Mouse (Mus musculus) kidney, adult 18-20 months (tissue): ENCODE results near the gene Esyt1.
"Not testable (repeated sequence)": the region's sequence is repeated elsewhere in the genome, so short reads cannot be mapped to it uniquely, and the experiment has no call there.

ENCODE experiments used
- DNase-seq: peaks from one replicate; pipeline ENCODE4 v3.0.0; 2021

The Esyt1 gene

DNA sequence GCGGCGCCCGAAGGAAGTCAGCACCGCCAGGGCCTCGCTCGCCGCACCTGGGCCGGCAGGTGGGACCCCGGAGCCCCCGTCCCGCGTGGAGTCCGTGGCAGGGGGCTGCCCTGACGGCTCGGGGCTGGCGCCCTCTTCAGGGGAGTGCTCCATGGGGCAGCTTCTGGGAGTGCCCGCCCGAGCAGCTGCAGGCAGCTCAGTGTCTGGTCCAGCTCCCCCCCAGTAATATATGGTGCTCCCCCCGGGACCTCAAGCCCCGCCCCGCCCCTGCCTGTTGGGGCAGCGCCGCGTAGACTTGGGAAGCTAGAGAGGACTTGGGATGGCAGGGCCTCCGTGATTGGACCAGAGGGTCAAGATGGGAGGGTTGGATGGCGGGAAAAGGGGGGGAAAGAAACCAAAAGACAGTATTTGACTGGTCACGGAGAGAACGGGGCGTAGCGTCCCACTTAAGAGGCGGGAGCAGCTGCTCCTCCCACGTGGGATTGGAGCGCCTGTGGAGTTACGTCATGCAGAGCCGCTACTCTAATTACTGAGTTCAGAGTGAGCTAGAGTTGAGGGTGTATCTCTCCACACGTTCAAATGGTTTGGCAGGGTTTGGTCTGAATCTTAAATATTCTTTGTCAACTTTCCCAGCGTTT lies at the start of gene Esyt1:
Gene Esyt1, minus strand, starts transcription at position 201 of the 638 bp plus-strand sequence.
- peak; percentile 90 for DNase-seq

DNA sequence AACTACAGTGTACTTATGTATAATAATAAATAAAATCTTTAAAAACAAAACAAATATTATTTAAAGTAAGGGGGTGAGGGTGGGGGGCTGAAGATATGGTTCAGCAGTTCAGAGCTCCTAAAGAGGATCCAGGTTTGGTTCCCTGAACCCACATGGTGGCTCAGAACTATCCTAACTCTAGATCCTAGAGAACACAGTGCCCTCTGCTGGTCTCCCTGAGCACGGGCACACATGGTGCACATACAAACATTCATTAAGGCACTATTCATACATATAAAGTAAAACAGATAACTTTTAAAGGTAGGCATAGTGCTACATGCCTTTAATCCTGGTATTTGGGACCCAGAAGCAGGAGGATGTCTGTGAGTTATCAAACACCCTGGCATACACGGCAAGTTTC lies 49.4 kb upstream of the Esyt1 start:
- DNase-seq, result no peak

DNA sequence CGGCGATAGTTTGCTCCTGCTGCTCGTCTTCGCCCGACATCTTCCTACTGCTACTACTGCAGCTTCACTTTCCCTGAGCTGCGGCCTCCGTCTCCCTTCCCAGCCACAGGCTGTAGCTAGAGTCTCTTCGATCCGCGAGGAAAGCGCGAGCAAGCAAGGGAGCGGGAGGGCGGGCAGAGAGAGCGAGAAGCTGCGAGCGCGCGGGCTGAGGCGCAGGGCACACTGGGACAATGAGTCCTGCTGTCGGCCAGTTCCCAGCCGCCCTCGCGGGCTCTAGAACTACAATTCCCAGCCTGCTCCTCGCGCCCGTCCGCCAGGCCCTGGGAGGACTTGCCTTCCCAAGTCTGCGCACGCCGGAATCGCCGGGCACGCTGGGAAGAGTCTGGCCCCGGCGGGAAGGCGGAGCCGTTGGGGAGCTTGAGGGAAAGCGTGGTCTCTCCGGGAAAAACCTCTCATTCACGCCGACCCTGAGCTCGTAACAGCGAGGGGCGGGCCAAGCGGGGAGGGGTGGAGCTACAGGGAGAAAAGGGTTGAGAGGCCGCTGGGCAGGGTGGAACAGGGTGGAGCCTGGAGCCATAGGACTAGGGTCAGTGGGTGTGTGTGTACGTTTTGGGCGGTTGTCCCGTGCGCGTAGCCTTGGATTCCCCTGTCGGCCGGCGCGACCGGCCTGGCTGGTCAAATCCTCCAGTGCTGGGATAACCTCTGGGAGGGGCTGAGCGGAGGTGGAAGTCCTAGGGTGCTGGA lies 40.3 kb upstream of the Esyt1 start, which contains the start of gene Pa2g4:
Gene Pa2g4, minus strand, starts transcription at position 200 of the 744 bp plus-strand sequence.
- peak; percentile 97 for DNase-seq

DNA sequence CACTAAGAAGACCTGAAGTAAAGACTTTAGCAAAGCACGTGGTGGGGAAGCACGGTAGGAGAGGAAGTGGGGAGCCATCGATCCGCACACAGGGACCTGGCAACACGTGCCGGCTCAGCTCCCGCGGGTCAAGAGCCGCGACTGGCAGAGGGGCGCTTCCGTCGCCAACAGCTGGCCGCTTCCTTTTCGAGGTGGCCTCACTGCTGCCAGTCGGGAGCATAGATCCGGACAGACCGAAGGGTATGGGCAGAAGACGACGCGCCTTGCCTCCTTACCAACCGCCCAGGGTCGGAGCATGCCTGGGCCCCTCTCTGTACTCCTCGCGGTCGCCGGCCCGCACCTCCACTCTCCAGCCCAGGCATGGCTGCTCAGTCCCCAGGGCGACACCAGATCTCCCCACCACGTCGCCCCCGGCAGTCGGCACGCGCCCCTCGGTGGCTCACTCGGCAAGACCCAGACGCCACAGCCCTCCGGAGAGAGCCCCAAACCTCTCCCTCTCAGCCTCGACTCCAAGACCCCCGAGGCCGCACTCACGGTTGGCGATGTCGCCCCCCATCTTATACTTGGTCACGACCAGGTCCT lies 39.6 kb upstream of the Esyt1 start:
- no peak for DNase-seq

DNA sequence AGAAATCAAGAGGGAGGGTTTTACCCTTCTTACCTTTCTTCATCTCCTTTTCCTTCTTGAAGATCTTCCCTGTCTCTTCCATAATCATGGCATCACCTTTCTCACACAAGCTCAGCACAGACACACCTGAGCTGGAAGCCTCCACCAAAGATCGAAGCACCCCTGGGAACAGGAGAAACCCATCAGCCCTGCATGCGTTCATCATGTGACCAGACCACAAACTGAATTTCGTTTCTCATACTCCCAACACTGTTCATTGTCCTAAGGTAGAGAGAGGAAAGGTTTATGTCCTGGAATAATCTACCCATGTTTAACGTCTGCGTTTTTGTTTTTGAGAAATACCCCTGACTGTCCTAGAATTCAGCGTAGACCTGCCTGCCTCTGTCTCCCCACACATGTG lies 37.9 kb upstream of the Esyt1 start:
- DNase-seq, result no peak

DNA sequence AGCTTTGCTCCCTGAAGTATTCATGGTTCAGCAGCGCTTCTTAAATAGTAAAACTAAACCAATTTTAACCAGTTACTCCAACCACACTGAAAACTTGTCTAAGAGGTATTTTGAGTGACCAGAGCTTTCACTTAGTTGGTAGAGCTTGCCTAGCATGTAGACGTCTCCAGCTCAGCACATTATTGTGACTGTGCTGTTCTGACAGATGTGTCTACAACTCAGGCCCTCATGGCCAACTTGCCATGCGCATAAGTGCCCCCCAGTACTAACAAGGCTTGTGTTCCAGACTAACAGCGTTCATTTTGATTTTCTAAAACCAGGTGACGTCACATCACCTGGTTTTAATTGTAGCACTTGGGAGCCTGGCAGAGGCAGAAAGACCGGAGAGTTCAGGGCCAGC lies 31.3 kb upstream of the Esyt1 start:
- no peak for DNase-seq

DNA sequence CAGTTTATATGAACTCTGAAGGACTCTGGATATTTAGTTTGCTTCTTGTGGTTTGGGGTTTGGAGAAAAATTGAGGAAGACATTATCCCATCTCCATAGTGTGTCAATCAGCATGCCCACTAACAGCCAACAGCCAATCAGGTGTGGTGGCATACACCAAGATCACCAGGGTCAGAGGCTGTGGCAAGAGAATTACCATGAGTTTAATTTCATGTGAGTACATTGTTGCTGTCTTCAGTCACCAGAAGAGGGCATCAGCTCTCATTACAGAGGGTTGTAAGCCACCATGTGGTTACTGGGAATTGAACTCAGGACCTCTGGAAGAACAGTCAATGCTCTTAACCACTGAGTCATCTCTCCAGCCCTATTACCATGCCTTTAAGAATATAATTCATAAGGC lies 30.6 kb upstream of the Esyt1 start:
- DNase-seq, result no peak

DNA sequence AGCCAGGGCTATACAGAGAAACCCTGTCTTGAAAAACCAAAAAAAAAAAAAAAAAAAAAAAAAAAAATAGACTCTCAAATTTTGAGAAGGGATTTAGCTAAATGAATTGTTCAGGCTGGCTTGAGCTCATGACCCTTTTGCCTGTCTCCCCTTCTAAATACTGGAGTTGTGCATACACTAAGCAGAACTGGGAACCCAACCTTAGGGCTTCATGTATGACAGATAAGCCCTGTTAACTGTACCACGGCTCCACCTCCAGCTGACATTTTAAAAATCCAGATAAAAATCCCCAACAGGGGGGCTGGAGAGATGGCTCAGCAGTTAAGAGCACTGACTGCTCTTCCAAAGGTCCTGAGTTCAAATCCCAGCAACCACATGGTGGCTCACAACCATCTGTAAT lies 29.9 kb upstream of the Esyt1 start:
- DNase-seq, result not testable (repeated sequence)

DNA sequence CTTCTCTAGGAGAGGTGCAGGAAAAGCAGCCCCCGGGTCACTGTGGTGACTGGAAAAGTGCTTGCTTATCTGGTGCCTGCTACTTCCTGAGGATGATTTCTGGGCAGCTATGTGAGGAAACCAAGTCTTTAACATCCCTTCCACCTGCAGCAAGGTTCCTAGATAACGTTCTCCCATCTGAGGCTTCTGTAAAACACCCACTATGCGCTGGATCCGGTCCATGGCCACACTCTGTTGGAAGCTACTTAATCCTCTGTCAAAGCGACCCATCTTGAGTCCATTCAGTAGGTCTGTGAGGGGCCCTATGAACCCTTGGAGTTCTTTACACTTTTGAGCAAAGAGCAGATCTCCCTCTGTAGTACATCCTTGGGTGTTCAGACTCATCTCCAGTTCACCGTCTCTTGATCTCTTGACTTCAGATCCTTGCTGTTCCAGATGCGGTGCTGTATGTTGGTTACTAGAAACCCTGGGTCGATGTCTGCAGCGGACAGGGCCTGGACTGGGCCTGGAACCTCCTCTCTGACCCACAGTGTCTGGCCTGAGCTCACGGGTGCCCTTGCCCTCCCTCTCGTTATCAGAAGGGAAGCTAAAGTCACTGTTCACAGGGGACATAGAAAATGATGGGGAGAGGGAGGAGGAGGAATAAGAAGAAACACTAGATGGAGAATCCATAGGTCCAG lies 24.6 kb upstream of the Esyt1 start:
- not testable (repeated sequence) for DNase-seq

DNA sequence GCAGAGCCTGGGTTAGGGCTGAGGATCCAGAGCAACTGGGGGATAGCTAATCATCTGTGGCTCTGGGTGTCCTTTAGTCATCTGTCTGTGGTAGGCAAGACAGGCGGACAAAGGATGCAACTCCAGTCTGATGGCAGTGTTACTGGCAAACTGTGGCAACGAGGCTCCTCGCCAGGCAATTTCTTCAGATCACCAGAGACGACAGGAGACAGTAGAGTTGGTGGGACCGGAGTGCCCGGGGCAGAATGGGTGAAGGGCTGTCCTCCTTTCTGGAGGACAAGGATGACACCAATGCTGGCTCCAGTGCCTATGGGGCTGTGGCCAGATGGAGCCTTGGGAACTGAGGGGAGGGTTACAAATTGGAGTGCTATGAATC lies 24.0 kb upstream of the Esyt1 start:
- not testable (repeated sequence) for DNase-seq

DNA sequence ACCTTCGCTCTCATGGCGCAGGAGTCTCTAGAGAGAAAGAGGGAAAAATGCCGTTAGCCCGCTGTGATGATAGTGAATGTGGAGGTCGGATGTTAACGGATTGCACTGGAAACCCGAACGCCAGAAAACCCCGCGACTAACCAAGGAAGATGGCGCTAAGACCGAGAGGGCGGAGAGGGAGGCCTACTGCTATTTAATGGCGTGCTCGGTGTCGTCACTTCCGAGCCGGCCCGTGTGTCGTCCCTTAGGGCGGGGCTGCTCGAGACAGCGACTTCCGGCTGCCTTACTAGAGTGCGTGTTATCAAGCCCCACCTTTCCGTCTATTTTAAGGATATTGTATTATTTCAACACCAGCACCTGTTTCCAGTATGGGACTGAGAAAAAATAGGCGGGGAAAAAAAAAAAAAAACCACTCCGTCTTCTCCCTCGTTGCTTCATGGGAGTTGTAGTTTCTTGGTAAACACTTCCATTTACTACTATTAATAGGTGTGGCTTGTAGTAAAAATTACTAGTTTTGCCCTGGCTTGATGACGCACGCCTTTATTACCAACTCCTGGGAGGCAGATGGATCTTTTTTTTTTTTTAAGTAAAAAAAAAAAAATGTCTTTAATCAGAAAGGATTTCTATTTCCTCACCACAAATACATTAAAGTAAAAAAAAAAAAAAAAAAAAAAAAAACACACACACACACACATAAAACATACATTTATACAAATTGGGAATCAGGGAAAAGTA lies 23.4 kb upstream of the Esyt1 start, which contains the start of gene Rpl41:
Gene Rpl41, minus strand, starts transcription at position 359 of the 735 bp plus-strand sequence.
- peak; percentile 90 for DNase-seq

DNA sequence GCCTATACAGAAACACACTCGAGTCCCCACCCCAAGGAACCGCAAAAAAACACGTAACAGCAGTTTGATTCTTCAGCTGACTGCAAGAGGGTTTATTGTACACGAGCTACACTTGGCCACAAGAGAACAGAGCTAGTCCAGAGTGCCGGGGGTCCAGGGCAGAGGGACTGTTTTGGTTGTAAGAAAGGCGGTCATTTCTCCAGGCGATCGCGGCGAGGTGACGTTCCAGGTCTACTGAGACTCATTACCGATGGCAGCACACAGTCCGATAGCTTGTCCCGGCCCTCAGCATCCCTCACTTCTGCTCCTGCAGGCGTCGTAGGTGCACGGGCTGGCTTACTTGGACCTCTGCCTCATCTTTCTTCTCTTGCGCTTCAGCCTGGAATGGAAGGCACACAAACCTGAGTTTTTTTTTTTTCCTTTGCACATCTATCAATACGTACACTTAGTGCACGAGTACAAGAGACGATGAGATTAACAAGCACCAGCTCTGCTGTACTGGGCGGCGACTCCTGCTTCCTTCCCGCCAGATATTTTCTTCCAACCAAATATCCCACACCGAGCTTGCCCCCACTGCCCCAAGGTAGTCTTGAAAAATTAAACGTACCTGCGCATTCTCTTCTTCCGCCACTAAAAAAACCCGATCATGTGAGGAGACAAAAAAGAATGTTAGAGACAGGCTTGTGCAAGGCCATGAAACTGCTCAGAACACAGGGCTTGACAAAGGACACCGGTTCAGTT lies 22.6 kb upstream of the Esyt1 start:
- not testable (repeated sequence) for DNase-seq

DNA sequence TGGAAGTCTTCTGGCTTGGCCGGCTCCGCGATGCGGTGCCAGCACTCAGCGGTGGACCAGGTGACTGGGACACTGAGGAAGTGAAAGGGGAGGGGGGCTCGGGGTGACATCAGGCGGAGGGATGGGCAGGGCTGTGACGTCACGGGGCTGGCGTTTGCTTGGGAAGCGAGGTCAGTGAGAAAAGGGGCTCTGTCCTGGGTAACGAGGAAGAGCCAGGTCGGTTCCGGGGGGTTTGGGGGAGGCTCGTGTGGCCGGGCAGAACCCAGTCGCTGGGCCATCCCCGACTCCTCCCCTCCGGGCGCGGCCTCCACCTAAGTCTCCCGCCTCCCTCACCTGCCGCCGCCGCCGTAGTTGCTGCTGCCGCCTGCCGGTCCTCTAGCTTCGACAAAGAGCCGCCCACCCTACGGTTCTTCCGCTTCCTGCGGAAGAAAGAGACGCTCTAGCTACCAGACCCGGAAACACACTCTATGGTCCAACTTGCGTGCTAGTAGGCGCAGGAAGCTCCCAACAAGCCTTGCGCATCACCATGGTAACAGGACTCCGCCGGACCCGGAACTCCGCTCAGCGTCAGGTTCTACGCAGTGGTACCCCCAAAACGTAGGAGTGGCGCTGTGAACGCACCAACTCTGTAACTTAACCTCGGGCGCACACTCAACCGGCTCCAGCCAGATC lies 21.8 kb upstream of the Esyt1 start, which contains the start of gene Zc3h10:
Gene Zc3h10, minus strand, starts transcription at position 414 of the 672 bp plus-strand sequence.
- DNase-seq, result peak; percentile 93

DNA sequence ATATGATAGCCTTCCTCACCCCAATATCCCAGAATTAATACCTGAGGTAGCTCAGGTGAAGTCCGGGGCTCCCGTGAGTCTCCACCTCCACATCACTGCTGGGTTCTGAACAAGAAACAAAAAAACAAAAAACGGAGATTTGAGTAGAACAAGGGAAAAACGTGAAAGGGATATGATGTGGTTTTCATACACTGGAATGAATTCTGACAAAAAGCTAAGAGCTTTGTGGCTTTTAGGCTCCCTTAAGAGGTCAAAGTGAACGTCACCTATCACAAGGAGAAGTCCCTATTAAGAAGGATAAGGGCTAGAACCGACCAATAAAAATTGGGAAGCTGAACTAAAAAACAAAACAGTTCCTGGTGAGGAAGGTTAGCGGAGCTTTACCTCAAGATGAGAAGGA lies 21.1 kb upstream of the Esyt1 start:
- DNase-seq, result no peak

DNA sequence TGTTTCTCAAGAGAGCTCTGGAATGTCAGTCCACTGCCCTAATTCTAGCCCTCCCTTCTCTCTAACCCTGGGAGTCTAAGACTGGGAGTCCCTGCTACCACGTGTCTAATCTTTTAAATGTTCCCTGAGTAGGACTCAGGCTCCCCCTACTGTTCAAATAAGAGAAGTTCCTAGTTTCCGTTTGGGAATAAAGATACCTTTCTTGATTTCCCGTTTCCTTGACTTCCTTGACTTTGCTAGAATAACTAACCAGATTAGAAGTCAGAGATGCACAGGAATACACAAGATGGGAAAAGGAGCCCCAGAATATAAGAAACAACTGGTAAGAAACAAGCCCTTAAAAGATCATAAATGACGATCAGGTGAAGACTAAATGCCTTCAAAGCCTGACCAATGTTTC lies 20.7 kb upstream of the Esyt1 start:
- no peak for DNase-seq

DNA sequence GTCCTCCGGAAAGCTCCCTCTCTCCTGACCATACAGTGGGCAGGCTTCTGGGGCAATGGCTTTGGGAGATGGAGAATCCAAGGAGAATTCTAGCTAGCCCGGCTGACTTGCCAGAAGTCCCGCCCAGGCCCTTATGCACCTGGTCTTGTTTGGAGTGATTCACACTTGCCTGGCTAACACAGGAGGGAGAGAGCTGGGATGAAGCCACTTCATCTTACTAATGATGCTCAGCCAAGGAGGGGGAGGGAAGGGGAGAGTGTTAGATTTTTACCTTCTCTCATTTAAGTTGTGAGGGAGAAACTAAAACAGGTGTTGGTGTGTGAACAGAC lies 19.9 kb upstream of the Esyt1 start:
- DNase-seq, result no peak

DNA sequence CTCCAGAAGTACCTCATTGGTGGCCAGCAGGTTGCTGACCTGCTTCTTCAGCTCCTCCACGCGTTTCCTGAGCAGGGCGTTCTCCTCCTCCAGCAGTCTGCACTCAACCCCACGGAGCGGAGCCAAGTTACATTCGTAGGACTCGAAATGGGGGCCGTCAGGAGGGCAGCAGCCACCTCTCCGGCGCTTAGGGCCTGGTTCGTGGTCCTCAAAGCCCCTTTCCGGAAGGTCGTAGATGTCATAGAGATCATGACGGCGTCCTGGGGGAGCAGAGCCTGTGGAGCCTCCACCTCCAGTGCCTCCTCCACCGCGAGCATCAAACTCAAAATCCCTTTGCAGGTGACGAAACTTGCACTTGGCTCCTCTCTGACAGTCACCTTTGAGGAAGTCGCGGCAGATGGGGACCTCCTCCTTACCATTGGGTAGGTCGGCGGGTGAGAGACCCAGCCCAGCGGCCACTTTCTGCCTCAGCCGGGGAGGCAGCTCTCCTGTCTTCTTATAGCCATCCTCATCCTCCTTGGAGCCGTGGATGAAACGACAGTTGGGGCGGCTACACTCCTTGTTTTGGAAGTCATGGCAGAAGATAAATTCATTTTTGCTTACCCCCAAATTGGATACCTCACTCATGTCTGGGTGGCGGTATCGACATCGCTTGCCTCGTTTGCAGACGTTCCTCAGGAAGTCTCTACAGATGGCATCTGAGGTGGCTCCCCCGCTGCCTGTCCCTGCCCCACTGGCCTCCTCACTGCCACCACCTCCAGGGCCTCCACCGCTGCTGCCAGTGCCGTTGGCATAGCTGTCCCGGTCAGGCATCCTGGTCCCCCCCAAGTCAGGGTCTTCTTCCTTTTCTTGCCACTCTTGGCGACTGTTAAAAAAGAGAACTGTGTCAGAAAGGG lies 19.3 kb upstream of the Esyt1 start:
- DNase-seq, result no peak

DNA sequence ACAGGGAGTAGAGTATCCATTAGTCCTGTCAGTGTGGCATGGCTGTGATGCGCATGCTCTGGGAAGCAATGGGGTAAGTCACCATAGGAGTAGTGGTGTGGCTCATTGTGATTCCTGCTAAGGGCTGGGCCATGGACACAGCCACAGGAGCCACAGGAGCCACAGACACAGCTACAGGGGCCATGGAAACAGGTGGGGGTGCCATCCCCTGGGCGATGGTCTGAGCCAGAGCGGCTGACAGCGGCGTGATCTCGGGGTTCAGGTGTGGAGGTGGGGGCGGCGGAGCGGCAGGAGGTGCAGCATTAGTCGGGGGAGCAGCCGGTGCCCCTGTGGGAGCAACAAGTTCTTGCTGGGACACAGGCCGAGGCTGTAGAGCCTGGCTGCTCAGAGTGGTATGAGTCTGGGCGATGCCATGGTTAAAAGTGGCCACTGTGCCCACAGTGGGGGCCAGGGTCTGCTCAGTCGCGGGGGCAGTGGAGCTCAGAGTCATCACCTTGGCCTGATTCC lies 18.5 kb upstream of the Esyt1 start:
- no peak for DNase-seq

DNA sequence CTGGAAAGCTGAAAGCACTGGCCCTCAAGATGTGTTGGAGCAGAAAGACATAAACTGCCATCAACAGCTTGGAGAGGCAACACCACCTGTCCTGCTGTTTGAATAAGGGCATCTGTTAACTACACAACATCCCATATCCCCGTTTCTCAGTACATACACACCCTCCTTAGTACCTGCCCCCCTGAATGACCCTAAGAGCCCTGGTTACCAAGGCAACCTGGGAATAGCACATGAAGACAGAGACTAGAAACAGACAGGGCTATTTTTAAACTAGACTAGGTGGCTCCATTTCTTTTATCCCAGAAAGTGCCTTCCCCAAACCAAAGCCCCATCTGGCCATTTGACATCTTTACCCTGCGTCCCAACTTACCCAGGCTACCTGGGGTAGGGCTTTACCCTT lies 17.4 kb upstream of the Esyt1 start:
- DNase-seq, result no peak

DNA sequence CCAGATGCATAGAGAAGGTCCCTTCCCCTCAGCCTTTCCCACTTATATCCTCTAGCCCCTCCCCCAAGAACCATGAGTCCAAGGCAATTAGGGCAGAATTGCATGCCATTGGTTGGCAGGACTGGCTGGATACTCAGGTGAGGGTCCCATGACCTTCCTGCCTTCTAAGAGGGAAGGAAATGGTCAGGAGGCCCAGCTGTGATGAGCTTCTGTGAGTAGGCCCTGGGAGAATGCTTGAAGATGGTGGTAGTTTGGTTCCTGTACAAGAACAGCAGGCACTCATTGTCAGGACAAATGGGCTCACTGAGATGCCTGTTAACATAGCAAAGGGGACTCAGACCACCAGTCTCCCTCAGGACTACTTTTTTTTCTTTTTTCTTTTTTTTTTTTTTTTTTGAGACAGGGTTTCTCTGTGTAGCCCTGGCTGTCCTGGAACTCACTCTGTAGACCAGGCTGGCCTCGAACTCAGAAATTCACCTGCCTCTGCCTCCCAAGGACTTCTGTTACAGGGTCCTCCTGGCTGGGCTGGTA lies 12.7 kb upstream of the Esyt1 start:
- DNase-seq, result no peak
